ENCODE assay signal across 8 mouse cellular contexts in genomic region chr11:78037831-78038752, GRCm38 (mm10). TPM values are rescaled to one million over a fixed set of nuclear protein-coding genes. Genes with fewer than 3 reads are reported as not detected.
A peak's percentile ranks its signal among the peaks of the same experiment; 100 is the strongest.
DNase-seq lines count a peak whose midpoint lies in the region; ATAC-seq and TF ChIP-seq lines count a peak whose summit lies in the region.

TSS of gene Flot2 (plus strand) at chr11:78037931.

- peak within 1 kb of the TSS; percentile 78 for H3K9ac ChIP-seq in intestine, postnatal 0 days (ENCODE audit: low read depth, low read length)
- peak within 1 kb of the TSS; percentile 88 for H3K9ac ChIP-seq in midbrain, embryonic 16.5 days (ENCODE audit: low read depth, low read length)

- H3K4me2 ChIP-seq in intestine, postnatal 0 days (replicated peaks; ENCODE audit: low read depth) = peak within 1 kb of the TSS; percentile 97
- peak within 1 kb of the TSS; percentile 82 for H3K4me2 ChIP-seq in midbrain, embryonic 16.5 days (ENCODE audit: low read length)

- peak; percentile 30 to 63 for DNase-seq in spleen, adult 18-20 months
- no peak for DNase-seq in spleen, adult 12 weeks (ENCODE audit: low spot score)
- peak; percentile 89 for DNase-seq in embryo, embryonic 11 days
- peak; percentile 97 for DNase-seq in heart, adult 11 months
- peak; percentile 79 for DNase-seq in liver
- DNase-seq in splenic B cell, adult 2 months (ENCODE audit: low read depth, low spot score) = peak; percentile 51

- peak within 1 kb of the TSS; percentile 63 for H3K4me3 ChIP-seq in intestine, postnatal 0 days (ENCODE audit: low read depth, low read length)
- H3K4me3 ChIP-seq in midbrain, embryonic 16.5 days (ENCODE audit: low read depth, low read length) = peak within 1 kb of the TSS; percentile 74

- TF ChIP-seq CTCF in intestine, postnatal 0 days (IDR thresholded peaks at IDR 0.05; ENCODE audit: low read depth) = peak; percentile 46

- H3K4me1 ChIP-seq in intestine, postnatal 0 days (replicated peaks; ENCODE audit: control insufficient read depth, insufficient read depth, low read length) = no peaks in the 10 kb centered on the region
- peaks cover 29% of the 10 kb centered on the region for H3K4me1 ChIP-seq in midbrain, embryonic 16.5 days (ENCODE audit: control insufficient read depth, insufficient read depth, low read length)

- H3K27me3 ChIP-seq in intestine, postnatal 0 days (replicated peaks; ENCODE audit: control insufficient read depth, insufficient read depth, low read length) = no peaks in the 10 kb centered on the region
- H3K27me3 ChIP-seq in midbrain, embryonic 16.5 days (ENCODE audit: control insufficient read depth, insufficient read depth, low read depth, low read length) = no peaks in the 10 kb centered on the region
- no peaks in the 10 kb centered on the region for H3K27me3 ChIP-seq in splenic B cell, adult 2 months (ENCODE audit: control insufficient read depth, insufficient read depth, low read length, poor library complexity, severe bottlenecking)

- whole genome bisulfite sequencing in intestine, postnatal 0 days = 4% methylated on average over 55 of the region's 55 CpGs
- WGBS in midbrain, embryonic 16.5 days = under 1% methylated on average over 54 of the region's 55 CpGs

- H3K27ac ChIP-seq in intestine, postnatal 0 days (ENCODE audit: low read depth, low read length) = 0 out of 2 replicates have a peak within 1 kb of the TSS, but pooled peaks have one; percentile 28
- peak within 1 kb of the TSS; percentile 85 for H3K27ac ChIP-seq in midbrain, embryonic 16.5 days (ENCODE audit: low read length)

- no peaks in the 10 kb centered on the region for H3K36me3 ChIP-seq in intestine, postnatal 0 days (ENCODE audit: control insufficient read depth, insufficient read depth)
- H3K36me3 ChIP-seq in midbrain, embryonic 16.5 days (ENCODE audit: control insufficient read depth, insufficient read depth, low read length) = peaks cover 4% of the 10 kb centered on the region
- H3K36me3 ChIP-seq in splenic B cell, adult 2 months (ENCODE audit: control insufficient read depth, insufficient read depth, low read length, poor library complexity, severe bottlenecking) = no peaks in the 10 kb centered on the region

- ATAC-seq in intestine, postnatal 0 days = peak; percentile 57
- peak; percentile 84 for ATAC-seq in midbrain, embryonic 16.5 days

- H3K9me3 ChIP-seq in intestine, postnatal 0 days (ENCODE audit: control insufficient read depth) = no peaks in the 10 kb centered on the region
- H3K9me3 ChIP-seq in midbrain, embryonic 16.5 days (replicated peaks; ENCODE audit: control insufficient read depth, low read length, poor library complexity, severe bottlenecking) = no peaks in the 10 kb centered on the region

RNA-seq across cellular contexts. Expression of gene Flot2, which starts in this region (rescaled TPM):
- polyA plus RNA-seq in intestine, postnatal 0 days (2015; fragmentation: Nextera tagmentation; extraction: Ambion mirVana) = 23.0 and 23.3 TPM in 2 replicates
- 71.7 and 83.4 TPM in 2 replicates for polyA plus RNA-seq in midbrain, embryonic 16.5 days (2015; fragmentation: Nextera tagmentation; extraction: Ambion mirVana)
